Mouse (Mus musculus) CH12F3 (cell line): Measurements from ENCODE around the gene Celsr1.

Experiments
- in situ Hi-C: fragments of 300-500 bp; cut with MboI; formaldehyde crosslinking; loops from 2 replicates; pipeline ENCODE4 v1.14.3; 2020; ENCODE audit warnings: low sequenced_read_pairs

Gene Celsr1

DNA sequence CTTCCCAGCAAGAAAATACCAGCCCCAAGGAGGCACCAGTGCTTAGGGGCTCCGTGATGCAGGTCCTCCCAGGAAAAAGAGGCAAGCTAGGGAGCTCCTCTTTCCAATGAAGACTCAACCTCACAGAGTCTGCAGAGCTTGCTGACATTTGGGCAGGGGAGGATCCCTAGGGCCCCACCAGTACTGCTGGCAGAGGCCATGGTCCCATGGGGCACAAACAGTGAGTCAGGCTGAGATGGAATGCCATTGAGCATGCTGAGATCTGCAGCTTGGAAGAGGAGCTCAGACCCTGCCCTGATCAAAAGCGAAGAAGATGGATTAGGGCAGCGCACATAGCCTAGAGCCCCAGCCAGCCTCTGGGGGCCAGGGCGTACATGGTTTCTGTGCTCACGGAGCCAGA is 7.8 kb upstream of the Celsr1 start:
- in situ Hi-C loops: no loop called here

DNA sequence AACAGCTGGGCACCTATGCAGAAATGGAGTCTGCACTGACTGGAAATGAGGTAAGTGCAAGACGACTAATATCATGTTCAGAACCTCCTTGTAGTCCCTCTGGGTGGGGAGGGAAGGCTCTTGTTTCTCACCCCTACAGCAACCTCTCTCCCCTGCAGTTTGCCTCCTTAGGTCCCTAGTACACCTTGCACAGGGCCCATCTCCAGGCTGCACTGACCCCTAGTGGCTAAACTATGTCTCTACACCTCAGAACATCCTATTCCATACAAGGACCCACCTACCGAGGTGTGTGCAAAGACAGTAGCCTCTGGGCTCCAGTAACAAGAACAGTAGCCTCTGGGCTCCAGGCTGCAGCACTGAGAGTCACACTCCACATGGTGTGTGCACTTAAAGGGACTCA is 5.2 kb upstream of the Celsr1 start:
- in situ Hi-C loops: loop anchor here (5.0 kb wide), 1 partner anchor 127 kb away; no protein-coding TSS in a partner anchor

DNA sequence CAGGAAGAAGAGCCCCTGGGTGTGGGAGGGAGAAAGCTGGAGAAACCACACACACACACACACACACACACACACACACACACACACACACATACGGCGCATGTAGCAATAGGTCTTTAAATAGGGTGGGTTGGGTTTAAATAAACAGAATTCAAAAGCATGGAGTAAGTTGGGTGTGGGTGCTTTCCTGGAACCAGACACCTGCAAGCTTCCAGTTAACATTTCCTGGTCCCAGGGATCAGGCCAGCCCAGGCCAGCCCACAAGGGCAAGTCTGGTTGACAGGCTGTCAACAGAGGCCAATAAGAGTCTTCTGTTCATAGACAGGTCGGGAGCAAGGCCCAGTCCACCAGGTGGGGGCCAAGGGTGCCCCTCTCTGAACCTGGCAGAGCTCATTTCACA is 2.3 kb upstream of the Celsr1 start:
- in situ Hi-C loops: loop anchor here (5.0 kb wide), 1 partner anchor 124 kb away; no protein-coding TSS in a partner anchor

DNA sequence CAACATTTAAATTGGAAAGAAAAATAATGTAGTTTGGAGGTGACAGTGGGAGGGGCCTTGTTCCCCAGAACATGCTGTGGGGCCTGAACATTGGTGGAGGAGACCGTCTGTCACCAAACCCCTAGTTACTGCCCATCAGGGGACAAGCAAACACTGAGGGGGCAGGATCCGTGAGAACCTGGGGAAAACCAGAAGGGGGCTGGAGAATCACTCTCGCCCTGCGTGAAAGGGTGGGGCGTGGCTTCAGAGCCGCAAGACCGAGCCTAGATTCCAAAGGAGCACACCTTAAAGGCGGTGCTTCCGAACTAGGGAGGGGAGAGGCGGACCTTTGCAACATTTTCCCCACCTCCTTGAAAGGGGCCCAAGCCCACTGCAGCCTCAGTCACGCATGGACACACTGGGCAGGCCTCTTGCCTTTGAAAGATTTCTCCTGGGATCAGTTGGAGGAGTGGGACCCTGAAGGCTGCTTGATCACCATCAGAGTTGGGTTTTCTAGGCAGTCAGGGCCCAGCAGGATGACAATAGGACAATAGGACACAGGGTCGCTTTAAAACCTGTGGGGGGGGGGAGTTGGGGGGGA is 1.3 kb upstream of the Celsr1 start:
- in situ Hi-C loops: loop anchor here (5.0 kb wide), 1 partner anchor 123 kb away; no protein-coding TSS in a partner anchor

DNA sequence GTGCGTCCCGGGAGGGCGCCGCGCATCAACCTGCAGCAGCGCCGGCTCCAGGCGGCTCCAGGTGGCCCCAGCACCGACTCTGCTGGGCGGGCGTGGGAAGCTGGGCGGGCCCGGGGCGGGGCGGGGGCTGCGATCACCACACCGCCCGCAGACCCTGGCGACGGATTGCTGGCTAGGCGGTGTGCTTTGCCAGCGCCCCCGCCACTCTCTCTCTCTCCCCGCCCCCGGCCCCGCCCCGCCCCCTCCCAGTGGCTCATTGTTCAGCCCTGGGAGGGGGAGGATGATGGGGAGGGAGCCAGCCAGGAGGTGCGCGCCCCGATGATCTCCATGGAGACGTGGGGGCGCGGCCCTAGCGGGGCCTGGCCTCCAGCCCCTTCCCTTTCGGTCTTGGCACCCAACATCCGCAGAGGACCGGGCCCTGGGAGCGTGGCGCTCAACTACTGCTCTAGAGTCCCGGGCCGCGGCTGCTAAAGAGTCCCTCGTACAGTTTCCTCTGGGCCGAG is 495 bp upstream of the Celsr1 start:
- in situ Hi-C loops: no loop called here

DNA sequence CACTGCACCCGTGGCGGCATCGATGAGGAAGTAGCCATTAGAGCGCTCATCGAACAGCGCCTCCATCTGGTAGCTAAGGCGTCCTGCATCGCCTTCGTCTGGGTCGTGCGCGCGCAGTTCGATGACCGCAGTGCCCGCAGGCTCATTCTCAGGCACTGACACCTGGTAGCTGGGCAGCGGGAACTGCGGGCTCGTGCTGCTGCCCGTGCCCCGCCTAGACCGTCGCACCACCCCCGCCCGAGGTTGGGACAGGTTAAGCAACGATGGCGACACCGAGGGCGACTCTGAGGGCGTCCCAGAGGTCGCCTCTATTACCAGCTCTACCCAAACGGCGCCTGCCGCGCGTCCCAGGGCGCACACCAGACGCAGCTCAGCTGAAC is 776 bp downstream of the Celsr1 start:
- in situ Hi-C loops: no loop called here

DNA sequence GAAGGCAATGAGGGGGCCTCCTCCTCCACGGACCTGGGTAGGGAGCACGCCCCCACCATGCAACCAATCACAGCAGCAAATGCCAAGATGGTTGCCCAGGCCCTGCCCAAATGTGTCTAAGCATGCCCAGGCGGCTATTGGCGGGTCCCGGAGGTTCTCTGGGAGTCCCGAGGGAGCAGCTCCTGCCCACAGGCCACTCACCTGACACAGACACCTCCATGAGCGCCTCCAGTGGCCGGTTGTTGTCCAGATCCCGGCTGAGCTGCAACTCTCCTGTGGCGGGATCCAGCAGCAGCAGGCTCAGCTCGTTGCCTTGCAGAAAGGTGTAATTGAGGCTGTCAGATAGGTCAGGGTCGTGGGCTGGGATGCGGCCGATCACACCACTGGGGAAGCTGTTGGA is 3.6 kb downstream of the Celsr1 start:
- in situ Hi-C loops: no loop called here

DNA sequence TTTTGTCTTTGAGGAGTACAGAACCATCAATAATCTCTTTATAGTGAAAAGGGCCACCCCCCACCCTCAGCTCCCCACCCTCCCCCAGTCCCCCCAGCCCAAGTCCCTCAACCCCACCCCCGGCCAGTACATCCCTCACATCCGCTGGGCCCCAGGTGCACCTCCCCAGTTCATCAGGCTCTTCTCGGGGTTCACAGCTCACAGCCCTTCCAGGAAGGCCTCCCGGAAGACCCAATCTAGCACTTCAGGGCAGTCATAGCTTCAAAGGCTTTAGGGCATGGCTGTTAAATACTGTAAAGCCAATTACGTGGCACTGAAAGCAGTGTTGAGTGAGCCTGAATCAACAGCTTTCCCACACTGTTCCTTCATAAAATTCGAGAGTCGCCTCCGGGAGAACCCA is 5.7 kb downstream of the Celsr1 start:
- in situ Hi-C loops: no loop called here

DNA sequence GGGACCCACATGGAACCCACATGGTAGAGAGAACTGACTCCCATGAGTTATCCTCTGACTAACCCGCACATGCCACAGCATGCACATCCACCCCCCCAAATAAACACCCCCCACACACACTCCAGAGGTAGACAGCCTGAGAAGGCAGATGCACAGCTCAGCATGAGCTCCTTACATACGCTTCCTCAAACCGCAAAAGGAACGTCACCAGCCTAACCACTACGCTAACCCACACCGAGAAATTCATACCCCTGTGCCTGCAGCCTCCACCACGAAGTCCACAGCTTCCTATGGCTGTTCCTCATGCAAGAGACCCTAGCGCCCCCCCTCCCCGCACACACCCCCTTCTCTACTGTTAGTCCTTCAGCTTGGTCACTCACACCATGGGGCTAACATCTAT is 11.6 kb downstream of the Celsr1 start:
- in situ Hi-C loops: no loop called here

DNA sequence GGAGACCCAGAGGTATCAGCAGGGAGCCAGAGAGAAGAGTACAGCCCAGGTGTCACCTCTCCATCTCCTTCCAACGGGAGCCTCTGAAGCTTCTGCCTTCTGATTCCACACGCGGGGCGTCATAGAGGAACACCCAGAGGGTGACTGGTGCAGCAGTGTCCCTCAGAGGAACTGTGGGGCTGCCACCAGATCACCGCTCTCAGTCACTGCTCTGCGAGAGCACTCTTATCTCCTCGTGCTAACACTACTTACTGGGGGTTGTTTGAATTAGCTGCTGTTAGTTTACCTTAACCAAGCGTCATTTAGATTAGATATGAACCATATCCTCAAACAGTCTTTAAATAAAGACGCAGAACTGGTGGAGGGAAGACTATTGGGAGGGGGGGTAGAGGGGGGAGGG is 12.3 kb downstream of the Celsr1 start:
- in situ Hi-C loops: no loop called here

DNA sequence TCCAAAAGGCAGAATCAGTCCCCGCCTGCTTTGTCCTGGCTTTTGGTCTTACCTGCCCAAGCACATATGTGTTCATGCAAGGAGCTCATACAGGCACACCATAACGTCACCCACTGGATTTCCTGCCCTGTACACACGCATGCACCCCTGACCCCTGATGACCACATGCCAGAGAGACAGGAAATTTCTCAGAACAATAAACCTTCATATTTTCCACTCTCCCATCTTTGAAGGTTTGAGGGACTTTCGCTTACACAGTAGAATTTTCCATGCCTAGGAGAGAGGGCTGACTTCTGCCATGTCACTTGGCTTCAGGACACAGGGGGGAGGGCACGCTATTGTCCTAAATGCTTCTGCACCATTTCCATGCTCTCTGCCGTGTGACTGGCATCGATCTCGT is 13.6 kb downstream of the Celsr1 start:
- in situ Hi-C loops: no loop called here

DNA sequence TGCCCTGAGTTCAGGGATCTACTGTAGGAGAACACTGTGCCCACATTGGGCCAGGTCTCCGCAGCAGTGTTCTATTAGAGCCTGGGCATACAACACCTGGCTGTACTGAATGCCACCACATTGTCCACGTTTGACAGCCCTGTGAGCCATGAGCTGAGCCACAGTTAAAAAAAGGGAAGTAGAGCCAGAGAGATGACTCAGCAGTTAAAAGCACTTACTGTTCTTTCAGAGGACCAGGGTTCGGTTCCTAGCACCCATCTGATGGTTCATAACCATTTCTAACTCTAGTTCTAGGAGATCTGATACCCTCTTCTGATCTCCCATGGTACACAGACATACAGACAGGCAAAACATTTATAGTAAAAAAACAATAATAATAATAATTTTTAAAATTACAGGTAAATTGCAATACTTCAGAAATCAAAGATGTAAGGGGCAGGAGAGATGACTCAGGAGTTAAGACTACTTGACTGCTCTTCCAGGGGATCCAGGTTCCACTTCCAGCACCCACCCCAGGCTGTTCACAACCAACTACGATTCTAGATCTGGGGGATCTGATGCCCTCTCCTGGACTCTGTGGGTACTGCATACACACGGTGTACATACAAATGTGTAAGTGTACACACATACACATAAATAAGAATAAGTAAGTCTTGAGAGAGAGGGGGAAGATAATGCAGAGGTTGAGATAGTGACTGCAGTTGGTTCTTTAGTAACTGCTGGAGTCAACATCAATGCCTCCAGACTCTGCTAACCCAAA is 14.6 kb downstream of the Celsr1 start:
- in situ Hi-C loops: no loop called here

DNA sequence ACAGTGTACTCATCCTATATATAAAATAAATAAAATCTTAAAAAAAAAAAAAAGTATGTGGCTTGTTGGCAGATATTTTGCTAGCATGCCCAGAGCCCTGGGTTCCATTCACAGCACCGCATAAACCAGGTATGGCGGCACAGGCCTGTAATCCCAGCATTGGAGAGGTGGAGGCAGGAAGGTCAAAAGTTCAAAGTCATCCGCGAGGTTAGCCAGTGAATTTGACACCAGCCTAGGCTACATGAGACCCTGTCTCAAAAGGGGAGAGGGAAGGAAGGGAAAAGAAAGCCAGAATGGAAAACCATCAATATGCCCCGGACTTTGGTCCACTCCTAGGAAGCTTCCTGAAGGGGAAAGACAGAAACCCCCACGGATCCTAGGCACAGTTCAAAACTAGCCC is 16.2 kb downstream of the Celsr1 start:
- in situ Hi-C loops: no loop called here

DNA sequence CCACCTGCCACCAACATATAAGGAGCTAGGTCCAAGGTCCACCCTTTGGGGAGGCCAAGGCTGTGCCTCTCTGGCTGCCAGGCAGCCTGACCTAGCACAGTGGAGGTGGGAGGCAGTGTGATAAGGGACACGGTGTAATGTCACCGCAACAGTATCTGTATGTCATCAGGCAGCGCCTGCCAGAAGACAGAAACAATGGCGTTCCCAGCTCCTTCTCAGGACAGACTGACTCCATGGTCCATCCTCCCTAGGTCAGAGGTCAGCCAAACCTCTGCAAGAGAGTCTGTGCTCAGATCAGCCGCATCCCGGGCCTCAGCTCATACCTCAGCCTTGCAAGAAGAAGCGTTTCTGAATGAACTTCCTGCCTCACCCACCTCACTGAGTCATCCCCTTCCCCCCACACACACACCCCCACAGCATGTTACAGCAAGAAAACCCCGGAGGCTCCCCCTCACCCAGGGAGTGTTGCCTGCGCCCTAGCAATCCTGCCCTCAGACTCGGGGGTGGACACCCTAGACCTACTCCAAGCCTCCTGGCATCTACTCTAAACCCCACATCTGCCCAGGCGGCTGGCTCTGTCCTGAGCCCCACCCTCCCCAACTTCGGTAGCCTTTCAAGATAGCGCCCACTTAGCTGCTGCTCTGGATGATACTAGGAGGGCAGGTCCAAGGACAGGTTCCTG is 17.6 kb downstream of the Celsr1 start:
- in situ Hi-C loops: no loop called here

DNA sequence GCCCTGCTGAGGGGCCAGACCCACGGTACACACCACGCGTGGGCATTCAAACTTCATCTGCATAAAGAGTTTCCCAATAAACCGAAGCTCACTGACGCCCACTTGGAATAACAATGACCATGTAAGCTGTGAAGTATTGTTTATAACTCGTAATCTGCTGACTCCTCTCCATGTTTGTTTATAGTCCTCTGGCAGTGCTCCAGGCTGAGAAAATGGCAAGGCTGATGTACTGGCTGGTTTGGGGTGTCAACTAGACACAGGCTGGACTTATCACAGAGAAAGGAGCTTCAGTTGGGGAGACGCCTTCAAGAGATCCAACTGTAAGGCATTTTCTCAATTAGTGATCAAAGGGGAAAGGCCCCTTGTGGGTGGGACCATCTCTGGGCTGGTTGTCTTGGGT is 18.6 kb downstream of the Celsr1 start:
- in situ Hi-C loops: no loop called here

DNA sequence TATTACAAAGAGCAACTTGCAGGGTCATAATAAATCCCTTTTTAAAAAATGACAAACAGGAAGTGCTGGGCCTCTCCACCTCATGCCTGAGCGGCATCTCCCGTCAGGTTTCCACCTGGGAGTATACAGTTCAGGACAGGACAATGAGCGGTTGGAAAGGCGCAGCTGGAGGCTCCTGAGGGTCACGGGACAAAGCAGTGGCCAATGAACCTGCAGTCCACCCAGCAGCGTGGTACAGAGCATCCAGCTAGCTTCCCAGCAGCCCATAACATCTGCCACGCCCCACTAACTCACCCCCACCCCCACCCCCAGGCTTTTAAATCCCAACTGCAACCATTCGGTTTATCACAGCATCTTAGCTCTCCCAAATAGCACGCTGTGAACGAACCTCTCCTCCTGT is 19.9 kb downstream of the Celsr1 start:
- in situ Hi-C loops: no loop called here

DNA sequence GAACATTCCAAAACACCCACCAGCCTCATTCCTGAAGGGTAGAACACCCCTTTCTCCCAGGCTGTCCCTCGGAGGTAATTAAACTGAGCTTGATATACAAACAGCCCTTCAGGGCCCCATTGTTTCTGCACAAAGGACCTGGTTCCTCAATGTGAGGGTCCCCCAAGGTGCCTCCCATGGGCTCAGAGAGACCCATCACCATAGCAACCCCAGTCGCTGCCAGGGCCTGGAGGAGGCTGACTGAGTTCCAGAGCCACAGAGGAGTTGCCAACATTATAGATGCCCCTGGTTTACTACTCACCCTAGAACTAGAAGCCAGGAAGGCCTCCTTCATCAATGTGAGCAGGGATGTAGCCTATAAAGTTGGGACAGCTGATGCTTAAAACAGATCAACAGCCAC is 20.4 kb downstream of the Celsr1 start:
- in situ Hi-C loops: no loop called here

DNA sequence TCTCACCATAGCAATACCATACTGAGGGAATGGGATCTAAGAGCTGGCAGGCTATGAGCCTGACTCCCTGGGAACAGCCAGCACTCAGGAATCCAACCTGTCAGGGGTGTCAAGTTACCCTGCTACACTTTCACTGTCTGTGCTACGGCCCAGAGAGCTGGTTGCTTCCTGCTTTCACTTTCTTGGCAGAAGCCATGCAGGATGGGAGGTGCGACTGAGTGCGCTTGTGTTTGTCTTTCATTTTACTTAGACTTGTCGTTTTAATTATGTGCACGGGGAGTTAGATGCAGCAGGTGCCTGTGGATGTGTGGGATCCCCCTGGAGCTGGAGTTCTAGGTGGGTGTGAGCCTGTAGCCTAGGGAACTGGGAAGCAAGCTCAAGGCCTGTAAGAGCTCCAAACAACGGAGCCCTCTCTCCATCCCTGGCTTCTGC is 25.9 kb downstream of the Celsr1 start:
- in situ Hi-C loops: no loop called here

DNA sequence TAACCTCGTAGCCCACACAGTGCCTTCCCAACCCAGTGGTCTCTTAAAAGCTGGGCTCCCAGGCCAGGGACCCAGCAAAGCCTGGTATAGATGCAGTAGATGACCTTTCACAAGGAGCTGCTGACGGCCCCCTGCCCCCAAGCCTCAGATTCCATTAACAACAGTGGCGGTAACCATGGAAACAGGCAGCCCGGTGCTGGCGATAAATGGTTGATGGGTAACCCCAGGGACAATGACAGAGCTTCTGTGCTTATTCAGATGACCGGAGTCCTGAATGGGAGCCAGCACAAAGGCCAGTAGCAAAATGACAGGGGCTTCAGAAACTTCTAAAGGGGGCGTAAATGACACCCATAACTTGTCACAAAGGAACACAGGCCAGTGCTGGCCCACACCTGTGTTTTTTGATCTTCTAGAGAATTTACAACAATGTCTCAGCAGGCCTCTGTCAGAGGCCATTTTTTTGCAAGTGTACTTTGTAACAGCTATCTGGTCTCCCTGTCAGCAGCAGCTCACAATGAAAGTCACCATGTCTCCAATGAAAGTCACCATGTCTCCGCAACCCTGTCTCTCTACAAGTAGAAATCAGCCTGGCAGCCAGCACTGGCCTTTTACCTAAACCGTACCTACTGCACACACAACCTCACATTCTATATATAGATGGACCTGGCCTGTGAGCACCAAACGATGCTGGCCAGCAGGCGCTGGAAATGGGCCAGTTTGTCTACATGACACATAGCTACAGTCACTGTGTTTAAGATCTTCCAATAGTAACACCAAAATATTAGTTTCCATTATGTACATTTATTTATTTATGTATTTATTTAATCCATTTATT is 27.7 kb downstream of the Celsr1 start:
- in situ Hi-C loops: no loop called here

DNA sequence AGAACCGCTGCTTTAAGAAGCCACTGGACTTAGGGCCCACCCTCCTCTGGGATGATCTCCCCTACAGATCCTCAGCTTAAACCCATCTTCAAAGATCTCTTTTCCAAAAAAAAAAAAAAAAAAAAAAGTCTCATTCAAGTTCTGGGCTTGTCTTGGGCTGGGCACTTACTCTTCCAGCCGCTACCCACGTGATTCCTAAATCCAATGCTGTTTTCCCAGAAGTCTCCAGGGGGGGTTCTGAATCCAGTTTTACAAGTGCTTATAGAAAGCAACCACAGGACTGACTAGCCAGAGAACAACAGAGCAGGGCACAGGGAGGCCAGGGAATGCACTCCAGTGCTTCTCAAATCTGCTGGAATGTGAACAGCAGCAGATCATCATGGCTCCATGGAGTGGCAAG is 29.5 kb downstream of the Celsr1 start:
- in situ Hi-C loops: no loop called here

DNA sequence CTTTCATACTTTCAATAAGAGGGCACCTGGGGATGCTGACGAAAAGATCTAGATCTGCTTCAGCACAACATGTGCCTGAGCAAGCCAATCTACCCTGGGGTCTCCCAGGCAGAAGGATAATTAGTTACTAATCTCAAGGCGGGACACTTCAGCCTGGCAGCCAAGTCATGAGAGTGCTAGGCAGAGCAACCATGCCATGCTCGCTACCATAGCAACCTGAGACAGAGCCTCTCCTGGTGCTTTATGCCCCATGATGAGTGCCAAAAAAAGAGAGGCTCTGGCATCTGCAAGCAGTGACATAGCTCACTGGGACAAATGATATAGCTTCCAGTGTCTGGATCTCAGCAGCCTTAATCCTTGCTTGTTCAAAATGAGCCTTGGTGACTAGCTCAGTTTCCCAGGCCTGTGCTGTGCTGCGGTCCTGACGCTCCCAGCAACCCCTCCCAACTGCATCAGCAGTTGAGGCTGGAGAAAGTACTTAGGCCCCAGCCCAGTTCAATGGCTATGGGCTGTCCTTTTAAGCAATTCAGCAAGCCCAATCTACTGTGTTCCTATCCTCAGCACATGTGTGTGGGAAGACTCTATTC is 32.8 kb downstream of the Celsr1 start:
- in situ Hi-C loops: no loop called here
